Mouse (Mus musculus) naive thymus-derived CD4-positive, alpha-beta T cell, adult 2 months (primary cell): ENCODE results near the gene Lgals1.
A peak's percentile ranks its signal among the peaks of the same experiment; 100 is the strongest.

Experiments
- DNase-seq: peaks from one replicate; pipeline ENCODE4 v3.0.0-alpha.2; 2011; ENCODE audit warnings: low read depth

The Lgals1 gene

GRCm38 (mm10) chr15:78937963-78938362 lies 11.4 kb downstream of the Lgals1 start:
- no peak for DNase-seq

GRCm38 (mm10) chr15:78940325-78940724 lies 13.8 kb downstream of the Lgals1 start:
- DNase-seq: no peak

DNA sequence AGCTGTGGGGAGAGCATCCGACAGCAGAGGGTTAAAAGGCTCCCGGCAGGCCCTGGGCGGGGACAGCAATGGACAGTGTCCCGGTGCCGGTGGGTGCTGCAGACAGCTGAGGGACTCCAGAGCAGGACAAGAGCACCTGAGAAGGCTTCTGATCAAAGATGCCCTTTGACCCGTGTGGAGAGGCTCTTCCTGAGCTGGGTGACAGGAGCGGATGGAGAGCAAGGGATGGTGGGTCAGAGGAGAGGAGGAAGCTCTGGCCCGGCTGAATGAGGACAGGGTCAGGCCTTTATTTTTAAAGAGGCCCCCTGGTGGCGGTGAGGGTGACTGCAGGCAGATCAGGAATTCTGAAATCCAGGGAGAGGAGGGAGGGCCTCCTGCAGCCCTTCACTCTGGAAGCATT lies 16.1 kb downstream of the Lgals1 start:
- peak; percentile 70 for DNase-seq

DNA sequence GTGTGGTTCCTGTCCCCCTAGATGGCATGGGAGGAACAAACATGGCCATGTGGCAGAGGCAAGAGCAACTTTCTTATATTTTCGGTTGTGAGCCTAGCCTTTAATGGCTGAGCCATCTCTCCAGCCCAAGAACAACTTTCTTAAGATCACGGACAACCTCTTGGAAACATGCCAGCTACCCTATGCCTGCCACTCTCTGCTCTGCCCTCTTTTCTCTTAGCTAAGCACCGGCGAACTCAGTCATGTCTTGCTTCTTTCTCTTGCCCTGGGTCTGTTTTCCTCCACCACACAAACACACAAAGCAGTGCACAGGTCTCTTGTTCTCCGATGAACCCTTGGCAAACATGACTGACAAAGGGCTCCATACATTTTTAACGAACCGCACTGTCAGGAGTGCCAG lies 19.7 kb downstream of the Lgals1 start:
- no peak for DNase-seq

DNA sequence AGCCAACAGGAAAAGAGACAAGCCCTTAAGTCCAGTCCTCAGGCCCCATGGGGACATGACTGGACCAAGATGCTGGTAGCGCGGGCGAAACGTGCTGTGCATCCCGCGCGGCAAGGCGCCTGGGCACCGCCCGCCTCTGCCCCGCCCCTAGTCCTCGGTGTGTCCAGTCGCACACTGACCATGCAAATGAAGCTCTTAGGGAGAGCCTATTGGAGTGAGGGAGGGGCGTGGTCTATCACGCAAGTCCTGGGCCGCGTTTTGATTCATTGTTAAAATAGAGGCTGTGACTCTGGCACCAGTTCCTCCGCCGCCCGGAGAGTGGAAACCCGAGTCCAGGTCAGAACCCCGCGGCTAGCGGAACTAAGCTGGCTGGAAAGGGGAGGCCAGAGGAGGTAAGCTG lies 21.1 kb downstream of the Lgals1 start, which contains the start of gene Triobp:
Gene Triobp (plus strand): TSS at position 68 of the 400 bp plus-strand sequence.
- no peak for DNase-seq

DNA sequence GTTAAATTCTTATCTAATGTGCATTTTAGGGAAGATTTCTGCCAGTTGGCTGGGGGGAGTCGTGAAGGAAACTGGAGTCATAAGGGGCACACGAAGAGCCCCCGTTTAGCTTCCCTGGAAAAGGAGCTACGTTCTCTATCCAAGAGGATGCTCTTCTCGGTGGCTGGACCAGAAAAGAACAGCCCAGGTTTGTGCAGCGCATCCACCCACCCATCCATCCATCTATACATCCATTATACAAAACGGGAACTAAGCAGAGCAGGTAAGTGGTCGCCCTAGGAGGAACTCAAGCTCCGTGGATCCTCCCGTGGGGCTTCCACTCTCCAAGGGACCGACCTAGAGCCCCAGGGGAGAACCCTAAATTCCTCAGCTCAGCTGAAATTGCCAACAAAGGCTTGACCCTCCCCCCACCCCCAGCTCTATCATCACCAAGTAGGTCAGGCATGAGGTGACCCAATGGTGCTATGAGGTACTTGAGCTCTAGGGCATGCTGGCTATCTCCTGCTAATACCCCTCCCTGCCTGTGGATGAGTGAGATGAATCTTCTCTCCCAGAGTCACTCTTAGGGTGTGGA lies 21.7 kb downstream of the Lgals1 start:
- DNase-seq: no peak

GRCm38 (mm10) chr15:78948883-78949282 lies 22.4 kb downstream of the Lgals1 start:
- no peak for DNase-seq

GRCm38 (mm10) chr15:78955663-78956062 lies 29.1 kb downstream of the Lgals1 start:
- no peak for DNase-seq

DNA sequence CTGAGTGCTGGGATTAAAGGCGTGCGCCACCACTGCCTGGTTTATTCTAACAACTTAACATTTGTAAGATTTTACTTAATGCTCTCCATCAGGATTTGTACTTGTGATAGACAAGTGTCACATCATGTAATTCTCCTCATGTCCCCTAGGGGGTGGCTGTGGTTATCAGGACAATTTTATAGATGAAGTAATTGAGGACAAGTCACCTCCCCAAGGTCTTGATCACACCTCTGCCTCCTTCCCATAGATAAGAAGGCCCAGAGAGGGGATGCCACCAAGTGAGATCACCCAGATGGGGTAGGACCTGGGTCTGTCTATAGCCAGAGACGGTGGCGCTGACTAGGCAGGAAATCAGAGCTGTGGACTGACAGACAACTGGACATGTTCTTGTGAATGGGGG lies 29.8 kb downstream of the Lgals1 start:
- peak; percentile 63 for DNase-seq

- DNase-seq: no peak
Observed at GRCm38 (mm10) chr15:78957021-78957420, 30.5 kb downstream of the Lgals1 start.

DNA sequence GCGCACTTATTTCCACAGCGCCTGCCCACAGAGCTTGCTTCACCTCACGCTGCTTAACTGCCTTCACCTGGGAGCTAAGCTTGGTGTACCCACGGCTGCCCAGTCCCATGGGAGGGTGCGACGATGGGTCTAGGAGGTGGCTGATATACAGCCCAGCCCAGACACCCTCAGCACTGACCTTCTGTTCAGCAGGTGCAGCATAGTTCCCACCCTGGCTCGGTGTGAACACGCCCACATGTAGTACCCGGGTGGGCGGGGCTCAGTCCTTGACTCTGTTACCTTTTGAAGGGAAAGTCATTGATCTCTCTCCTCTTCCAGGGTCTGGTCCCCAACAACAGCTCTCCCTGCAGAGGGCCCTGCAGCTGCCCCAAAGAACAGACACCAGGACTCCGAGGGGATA lies 33.0 kb downstream of the Lgals1 start:
- DNase-seq: no peak

GRCm38 (mm10) chr15:78960088-78960487 lies 33.6 kb downstream of the Lgals1 start:
- no peak for DNase-seq

GRCm38 (mm10) chr15:78962885-78963284 lies 36.4 kb downstream of the Lgals1 start:
- peak; percentile 57 for DNase-seq

- DNase-seq: no peak
Observed at GRCm38 (mm10) chr15:78971626-78972025, 45.1 kb downstream of the Lgals1 start.

- no peak for DNase-seq
Observed at GRCm38 (mm10) chr15:78973950-78974349, 47.4 kb downstream of the Lgals1 start.

- DNase-seq: no peak
Observed at GRCm38 (mm10) chr15:78977676-78978159, 51.2 kb downstream of the Lgals1 start.

DNA sequence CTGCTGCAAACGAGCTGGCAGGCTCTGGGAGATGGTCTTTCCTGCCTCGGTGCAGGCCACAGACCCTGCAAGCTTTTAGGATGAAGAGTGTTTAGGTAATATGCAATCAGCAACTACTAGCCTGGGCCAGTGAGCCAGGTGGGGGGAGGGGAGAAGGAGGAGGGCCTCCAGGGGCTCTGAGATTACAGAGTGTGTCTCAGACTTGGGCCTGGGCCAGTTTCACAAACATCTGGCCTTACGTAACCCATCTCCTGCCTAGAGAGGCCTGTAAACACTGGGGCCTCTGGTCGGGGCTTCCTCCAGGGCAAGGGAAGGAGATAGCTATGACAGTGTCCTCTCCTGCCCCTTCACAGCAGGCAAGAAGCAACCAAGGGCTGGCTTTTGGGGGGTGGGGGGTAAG lies 52.4 kb downstream of the Lgals1 start:
- DNase-seq: no peak
